Mouse (Mus musculus): ENCODE data around the gene Abl1.

DNA sequence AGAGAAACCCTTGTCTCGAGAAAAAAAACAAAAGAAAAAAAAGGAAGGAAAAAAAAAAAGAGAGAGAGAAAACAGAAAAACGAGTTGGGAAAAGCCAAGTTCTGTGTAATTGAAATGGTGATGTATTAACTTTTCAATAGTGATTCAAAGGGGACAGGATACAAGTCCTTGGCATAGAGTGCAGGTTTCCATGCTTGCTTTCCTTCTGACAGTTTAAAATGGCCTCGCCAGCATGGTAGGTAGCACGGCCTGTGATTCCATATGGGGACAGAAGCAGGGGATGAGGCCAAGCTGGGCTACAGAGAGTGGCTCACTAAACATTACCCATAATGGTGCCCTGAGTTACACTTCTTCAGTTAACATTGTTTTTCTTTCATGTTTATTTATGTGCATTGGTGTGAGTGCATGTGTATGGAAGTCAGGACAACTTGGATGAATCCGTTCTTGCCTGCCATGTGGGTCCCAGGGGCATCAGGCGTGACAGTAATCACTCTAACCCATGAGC is 6.4 kb upstream of the Abl1 start:
- TF ChIP-seq CTCF (IDR thresholded peaks at IDR 0.05; ENCODE audit: insufficient read depth, low read length), result no peak
- TF ChIP-seq POLR2A (IDR thresholded peaks at IDR 0.05; ENCODE audit: borderline replicate concordance, extremely low read depth, low read depth, low read length), result no peak
